In genomic region chr7:133782717-133783435, GRCm38 (mm10) we compare ENCODE assay signal across 8 mouse cellular contexts. TPM values are rescaled to one million over a fixed set of nuclear protein-coding genes. Genes with fewer than 3 reads are reported as not detected.
DNase-seq lines count a peak whose midpoint lies in the region; ATAC-seq and TF ChIP-seq lines count a peak whose summit lies in the region.

Dhx32 (minus strand) TSS chr7:133782726.

- peak; percentile 41; the same call in 1 of the 2 replicates for ATAC-seq in forebrain, embryonic 12.5 days (ENCODE audit: low FRiP score)
- peak; percentile 75 for ATAC-seq in lung, embryonic 14.5 days (ENCODE audit: insufficient read depth)

- H3K27ac ChIP-seq in forebrain, embryonic 12.5 days = no peak within 1 kb of the TSS
- peak within 1 kb of the TSS; percentile 48; the same call in 1 of the 2 replicates for H3K27ac ChIP-seq in lung, embryonic 14.5 days (ENCODE audit: low read depth)
- no peak within 1 kb of the TSS for H3K27ac ChIP-seq in olfactory bulb, adult 2 months (ENCODE audit: insufficient read depth, low read depth, low read length)

- 18% methylated on average over 18 of the region's 18 CpGs for WGBS in forebrain, embryonic 12.5 days
- WGBS in large intestine, adult 2 months = 14% methylated on average over 18 of the region's 18 CpGs
- 23% methylated on average over 18 of the region's 18 CpGs for WGBS in lung, embryonic 14.5 days
- WGBS in olfactory bulb, adult 2 months = 27% methylated on average over 18 of the region's 18 CpGs

- DNase-seq in c-Kit-negative CD71-positive TER-119-positive erythroid progenitor cells, embryonic 14.5 days (ENCODE audit: low read depth, low spot score) = peak; percentile 73
- peak; percentile 76 to 86 for DNase-seq in heart, postnatal 10 days
- DNase-seq in large intestine, adult 2 months (ENCODE audit: low read depth, low spot score) = no peak
- DNase-seq in lung, embryonic 14.5 days = peak; percentile 86
- peak; percentile 35 to 37 for DNase-seq in thymus, postnatal 36 days

- intact Hi-C loops in heart, postnatal 10 days (cut with DNase I) = loop anchor here (1.0 to 5.0 kb wide), 2 partner anchors 76 to 101 kb away; partner anchors contain the start of gene Mmp21

- TF ChIP-seq POLR2A in olfactory bulb, adult 2 months (IDR thresholded peaks at IDR 0.05; ENCODE audit: insufficient read depth, low read depth, low read length) = no peak

- peak; percentile 88 for TF ChIP-seq CTCF in E14TG2a.4 (conservative IDR thresholded peaks at IDR 0.05; ENCODE audit: low read length)
- peak; percentile 73 for TF ChIP-seq CTCF in lung, embryonic 14.5 days (IDR thresholded peaks at IDR 0.05; ENCODE audit: low read depth)
- 0 out of 2 replicates have a peak, but pooled peaks have one; percentile 41 for TF ChIP-seq CTCF in olfactory bulb, adult 2 months (IDR thresholded peaks at IDR 0.05; ENCODE audit: insufficient read depth, low read depth, low read length)

- H3K36me3 ChIP-seq in E14TG2a.4 (ENCODE audit: insufficient read depth, low read length) = no peaks in the 10 kb centered on the region
- no peaks in the 10 kb centered on the region for H3K36me3 ChIP-seq in forebrain, embryonic 12.5 days (replicated peaks)
- no peaks in the 10 kb centered on the region for H3K36me3 ChIP-seq in lung, embryonic 14.5 days (ENCODE audit: insufficient read depth)

- H3K4me1 ChIP-seq in E14TG2a.4 (replicated peaks; ENCODE audit: low read depth, low read length) = peaks cover 14% of the 10 kb centered on the region
- peaks cover 5% of the 10 kb centered on the region; the same call in 1 of the 2 replicates for H3K4me1 ChIP-seq in forebrain, embryonic 12.5 days
- no peaks in the 10 kb centered on the region for H3K4me1 ChIP-seq in lung, embryonic 14.5 days (ENCODE audit: insufficient read depth)
- peaks cover 6% of the 10 kb centered on the region for H3K4me1 ChIP-seq in olfactory bulb, adult 2 months (ENCODE audit: control insufficient read depth, insufficient read depth, low read length)

- H3K4me3 ChIP-seq in E14TG2a.4 (replicated peaks; ENCODE audit: low read length) = peak within 1 kb of the TSS; percentile 61
- no peak within 1 kb of the TSS for H3K4me3 ChIP-seq in forebrain, embryonic 12.5 days (replicated peaks)
- no peak within 1 kb of the TSS for H3K4me3 ChIP-seq in lung, embryonic 14.5 days (ENCODE audit: low read depth, low read length)
- H3K4me3 ChIP-seq in olfactory bulb, adult 2 months (ENCODE audit: insufficient read depth, low read depth, low read length) = no peak within 1 kb of the TSS

- H3K27me3 ChIP-seq in E14TG2a.4 (ENCODE audit: insufficient read depth, low read length) = no peaks in the 10 kb centered on the region
- H3K27me3 ChIP-seq in forebrain, embryonic 12.5 days = no peaks in the 10 kb centered on the region
- no peaks in the 10 kb centered on the region for H3K27me3 ChIP-seq in lung, embryonic 14.5 days (ENCODE audit: insufficient read depth, low read length)

- no peaks in the 10 kb centered on the region for H3K9me3 ChIP-seq in E14TG2a.4 (ENCODE audit: low read length)
- no peaks in the 10 kb centered on the region for H3K9me3 ChIP-seq in forebrain, embryonic 12.5 days
- H3K9me3 ChIP-seq in lung, embryonic 14.5 days (ENCODE audit: low read depth, low read length) = no peaks in the 10 kb centered on the region

- no peak within 1 kb of the TSS for H3K9ac ChIP-seq in forebrain, embryonic 12.5 days
- peak within 1 kb of the TSS; percentile 10; the same call in 1 of the 2 replicates for H3K9ac ChIP-seq in lung, embryonic 14.5 days

- H3K4me2 ChIP-seq in forebrain, embryonic 12.5 days = no peak within 1 kb of the TSS
- peak within 1 kb of the TSS; percentile 7; the same call in 1 of the 2 replicates for H3K4me2 ChIP-seq in lung, embryonic 14.5 days

RNA-seq across cellular contexts. Expression of gene Dhx32, which starts in this region (rescaled TPM):
- polyA plus RNA-seq in forebrain, embryonic 12.5 days (2016; fragmentation: Nextera tagmentation; extraction: Ambion mirVana) = 55.7 and 60.5 TPM in 2 replicates
- 10 to 100 TPM; 41.7 to 44.0 TPM for total RNA-seq in heart, postnatal 10 days (2021)
- polyA plus RNA-seq in large intestine, adult 2 months (2012; rRNA removed) = 35.9 and 42.9 TPM in 2 replicates
- polyA plus RNA-seq in lung, embryonic 14.5 days (2014; fragmentation: Nextera tagmentation; extraction: Ambion mirVana) = 22.6 and 24.5 TPM in 2 replicates
- not detected in 2 replicates for polyA plus RNA-seq in olfactory bulb, adult 2 months (2012; ENCODE audit: insufficient read depth, insufficient read length, low replicate concordance, missing spikeins)

Comparison
In these comparisons a context has a peak if more than half of its experiments do, and no peak if none do; other contexts are left out.
1. RNA of gene Dhx32 (polyA plus RNA-seq): 55.7 to 60.5 TPM in forebrain, embryonic 12.5 days, 35.9 to 42.9 TPM in large intestine, adult 2 months and 22.6 to 24.5 TPM in lung, embryonic 14.5 days; not detected in olfactory bulb, adult 2 months; every median in the first group is over 10 times any median in the second.
2. Peak in every context shown above with its lines, with median percentiles within 50 percentile points of each other: CTCF ChIP-seq.